Mouse (Mus musculus) hindbrain, embryonic 13.5 days (tissue): Measurements from ENCODE around the gene Olfr270. TPM values are rescaled to one million over a fixed set of nuclear protein-coding genes. Genes with fewer than 3 reads are reported as not detected.

Source experiments
- ATAC-seq: fragments of 200-750 bp; cut with Nextera tagmentation; 2 replicates; pipeline ENCODE4 v1.8.0; 2017; ENCODE audit warnings: moderate TSS enrichment; ENCODE audit not compliant: low FRiP score
- H3K27ac ChIP-seq: fragments of 300-500 bp; sonication (generic); 2 replicates; pipeline ENCODE4 v1.5.1; 2015; ENCODE audit warnings: inconsistent platforms, mild to moderate bottlenecking, moderate library complexity
- H3K27me3 ChIP-seq: fragments of 300-500 bp; sonication (generic); 2 replicates; pipeline ENCODE4 v1.6.1; 2015; ENCODE audit warnings: mild to moderate bottlenecking, inconsistent platforms
- H3K36me3 ChIP-seq: fragments of 300-500 bp; sonication (generic); 2 replicates; pipeline ENCODE4 v1.6.1; 2015; ENCODE audit warnings: mild to moderate bottlenecking, inconsistent platforms
- H3K4me1 ChIP-seq: fragments of 300-500 bp; sonication (generic); replicated peaks from 2 replicates; pipeline ENCODE4 v1.6.1; 2015; ENCODE audit warnings: inconsistent platforms
- H3K4me2 ChIP-seq: fragments of 300-500 bp; sonication (generic); 2 replicates; pipeline ENCODE4 v1.6.1; 2015; ENCODE audit warnings: inconsistent platforms, mild to moderate bottlenecking, moderate library complexity
- H3K4me3 ChIP-seq: fragments of 300-500 bp; sonication (generic); 2 replicates; pipeline ENCODE4 v1.5.1; 2015; ENCODE audit warnings: mild to moderate bottlenecking, inconsistent platforms
- H3K9ac ChIP-seq: fragments of 300-500 bp; sonication (generic); 2 replicates; pipeline ENCODE4 v1.6.1; 2015; ENCODE audit warnings: mild to moderate bottlenecking, inconsistent platforms
- H3K9me3 ChIP-seq: fragments of 300-500 bp; sonication (generic); 2 replicates; pipeline ENCODE4 v1.6.1; 2016; ENCODE audit warnings: inconsistent platforms
- WGBS: fragments of 180-500 bp; shearing (Covaris S2); methylation state at CpG from one replicate; pipeline ENCODE4 v1.1.7; 2015; 5-methylcytosine and 5-hydroxymethylcytosine counted together
- polyA plus RNA-seq: library from polyadenylated mRNA; unstranded; fragments of >200 nt; fragmentation: Nextera tagmentation; extraction: Ambion mirVana; gene quantifications from 2 replicates; pipeline ENCODE4 v1.2.1, GENCODE M21; 2015

The Olfr270 gene
- polyA plus RNA-seq, 1 experiment from 2014 or later, result not detected

DNA sequence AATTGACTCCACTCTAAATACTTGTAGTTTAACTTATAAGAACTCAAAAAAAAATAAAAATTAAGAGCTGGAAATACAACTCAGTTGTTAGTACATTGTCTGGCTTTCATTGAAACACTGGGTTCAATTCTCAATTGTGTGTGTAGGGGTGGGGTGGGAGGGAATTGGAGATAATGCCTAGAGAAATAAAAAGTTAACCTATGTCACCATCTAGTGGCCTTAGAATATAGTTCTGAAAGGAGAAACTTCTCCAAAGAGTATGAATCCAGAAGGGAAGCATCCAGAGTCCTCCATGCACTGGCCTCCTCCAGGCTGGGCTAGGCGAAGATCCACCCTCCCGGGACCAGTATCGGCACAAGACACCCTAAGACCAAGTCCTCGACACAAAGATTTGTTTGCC is 44.8 kb downstream of the Olfr270 start:
- Histone ChIP-seq H3K9ac (no peak overlapping the region), H3K4me2 (no peak overlapping the region), H3K27ac (no peak overlapping the region), H3K4me1 (peaks cover 5% of the 10 kb centered on the region), H3K36me3 (0 out of 2 replicates have a peak, but pooled peaks cover 1% of the 10 kb centered on the region), H3K9me3 (no peaks in the 10 kb centered on the region), H3K4me3 (no peak overlapping the region), H3K27me3 (no peaks in the 10 kb centered on the region)
- ATAC-seq, result no peak
- WGBS, result 77% methylated on average over 4 of the region's 4 CpGs

DNA sequence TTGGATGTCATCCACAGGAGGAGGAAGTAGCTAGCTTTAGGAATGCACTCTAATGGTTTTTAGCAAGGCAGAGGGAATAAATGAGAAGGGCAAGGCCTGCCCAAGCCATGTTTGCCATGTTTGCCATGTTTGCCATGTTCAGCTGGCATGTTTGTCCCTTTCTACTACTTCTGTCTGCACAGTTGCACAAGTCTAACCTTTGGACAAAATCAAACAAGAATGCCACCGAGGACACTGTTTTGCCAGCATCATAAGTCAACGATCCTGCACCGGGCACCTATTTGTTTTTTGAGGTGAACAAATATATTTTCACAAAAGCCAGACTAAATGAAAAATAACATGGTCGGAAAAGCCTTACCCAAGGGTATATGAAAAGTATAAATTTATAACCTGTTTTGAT is 45.5 kb downstream of the Olfr270 start:
- Histone ChIP-seq H3K9me3 (no peaks in the 10 kb centered on the region), H3K27ac (no peak overlapping the region), H3K27me3 (no peaks in the 10 kb centered on the region), H3K4me1 (peaks cover 5% of the 10 kb centered on the region), H3K9ac (no peak overlapping the region), H3K4me3 (no peak overlapping the region), H3K4me2 (no peak overlapping the region), H3K36me3 (peaks cover 8% of the 10 kb centered on the region)
- 88% methylated on average over 4 of the region's 4 CpGs for WGBS
- no peak for ATAC-seq

DNA sequence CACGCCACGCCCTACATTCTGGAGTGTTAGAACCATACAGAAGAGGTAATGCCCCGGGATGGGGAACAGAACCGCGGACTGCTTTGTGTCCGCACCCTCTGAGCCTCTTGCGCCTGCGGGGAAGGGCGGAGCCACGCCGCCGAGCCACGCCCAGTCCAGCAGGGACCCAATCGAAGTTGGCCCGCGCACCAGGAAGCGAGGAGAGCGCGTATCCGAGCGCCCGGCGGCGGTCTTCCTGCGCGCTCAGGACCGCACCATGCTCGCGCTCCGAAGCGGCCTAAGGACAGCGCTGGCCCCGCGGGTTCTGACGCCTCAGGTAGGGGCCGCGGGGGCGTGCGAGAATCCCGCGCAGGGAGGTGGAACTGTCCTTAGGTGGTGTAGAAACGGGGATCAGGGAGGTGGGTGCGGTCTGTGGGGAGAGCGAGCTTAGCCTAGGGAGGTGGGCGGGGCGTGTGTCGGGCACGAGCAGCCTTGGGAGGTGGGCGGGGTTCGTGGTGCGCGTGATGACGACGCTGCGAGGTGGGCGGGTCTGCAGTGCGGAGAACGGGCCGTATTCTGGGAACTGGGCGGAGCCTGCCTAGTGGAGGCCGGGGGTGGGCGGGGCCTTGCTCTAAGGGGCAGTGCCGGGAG is 47.5 kb downstream of the Olfr270 start, which contains the start of gene Nipsnap3b:
Gene Nipsnap3b, plus strand, starts transcription at position 149 of the 630 bp plus-strand sequence.
- Histone ChIP-seq H3K9me3 (peaks cover 8% of the 10 kb centered on the region; the same call in 1 of the 2 replicates), H3K4me3 (peak within 1 kb of the TSS; percentile 71), H3K27ac (peak within 1 kb of the TSS; percentile 92), H3K9ac (peak within 1 kb of the TSS; percentile 78), H3K4me2 (peak within 1 kb of the TSS; percentile 64), H3K27me3 (no peaks in the 10 kb centered on the region), H3K36me3 (peaks cover 25% of the 10 kb centered on the region), H3K4me1 (peaks cover 5% of the 10 kb centered on the region)
- peak; percentile 94 for ATAC-seq
- under 1% methylated on average over 63 of the region's 63 CpGs for WGBS

DNA sequence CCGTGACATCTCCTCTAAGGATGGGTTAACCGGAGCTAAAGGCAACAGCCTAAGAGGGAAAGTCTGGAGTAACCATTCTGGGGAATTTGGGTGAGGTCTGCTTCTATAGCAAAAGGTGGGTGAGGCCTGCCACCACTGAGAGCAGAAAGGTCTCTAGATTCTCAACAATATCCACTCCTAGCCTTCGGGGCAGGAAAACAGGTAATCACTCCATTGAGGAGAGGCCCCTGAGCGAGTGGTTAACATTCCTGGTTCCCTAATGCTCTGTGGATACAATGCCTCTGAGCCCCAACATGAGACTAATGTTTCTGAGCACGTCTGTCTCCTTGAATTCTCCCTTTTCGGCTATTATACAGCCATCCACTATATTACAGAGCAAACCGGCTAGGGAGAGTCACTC is 50.1 kb downstream of the Olfr270 start:
- Histone ChIP-seq H3K9ac (no peak overlapping the region), H3K4me3 (no peak overlapping the region), H3K4me1 (peaks cover 5% of the 10 kb centered on the region), H3K4me2 (no peak overlapping the region), H3K36me3 (peaks cover 42% of the 10 kb centered on the region), H3K27me3 (no peaks in the 10 kb centered on the region), H3K9me3 (peaks cover 10% of the 10 kb centered on the region; the same call in 1 of the 2 replicates), H3K27ac (no peak overlapping the region)
- no peak for ATAC-seq
- 94% methylated on average over 7 of the region's 7 CpGs for WGBS

GRCm38 (mm10) chr4:53015024-53015423 is 50.7 kb downstream of the Olfr270 start:
- Histone ChIP-seq H3K9me3 (peaks cover 10% of the 10 kb centered on the region; the same call in 1 of the 2 replicates), H3K4me3 (no peak overlapping the region), H3K27ac (no peak overlapping the region), H3K4me2 (no peak overlapping the region), H3K9ac (no peak overlapping the region), H3K36me3 (peaks cover 48% of the 10 kb centered on the region), H3K27me3 (no peaks in the 10 kb centered on the region), H3K4me1 (peaks cover 5% of the 10 kb centered on the region)
- 99% methylated on average over 3 of the region's 3 CpGs for WGBS
- ATAC-seq, result no peak

- Histone ChIP-seq H3K9ac (no peak overlapping the region), H3K4me2 (no peak overlapping the region), H3K4me1 (no peaks in the 10 kb centered on the region), H3K27ac (no peak overlapping the region), H3K27me3 (no peaks in the 10 kb centered on the region), H3K4me3 (no peak overlapping the region), H3K36me3 (peaks cover 73% of the 10 kb centered on the region), H3K9me3 (peaks cover 10% of the 10 kb centered on the region; the same call in 1 of the 2 replicates)
- no peak for ATAC-seq
- WGBS, result 96% methylated on average over 1 of the region's 1 CpGs
These were observed 54.0 kb downstream of the Olfr270 start for GRCm38 (mm10) chr4:53018392-53018791.

Other genes with a start within 250 kb of the Olfr270 start
- not detected in 2 replicates for gene Olfr275, start 149.9 kb upstream of the Olfr270 start, polyA plus RNA-seq
- gene Olfr273, start 105.3 kb upstream of the Olfr270 start, polyA plus RNA-seq, result not detected in 2 replicates
- not detected in 2 replicates for gene Olfr272, start 45.4 kb upstream of the Olfr270 start, polyA plus RNA-seq
- gene Nipsnap3a, start 24.7 kb downstream of the Olfr270 start, polyA plus RNA-seq, result not detected in 2 replicates
- gene Nipsnap3b, start 47.3 kb downstream of the Olfr270 start, polyA plus RNA-seq, result 172 and 173 TPM in 2 replicates
- gene Abca1, start 195.3 kb downstream of the Olfr270 start, polyA plus RNA-seq, result 10.0 and 10.3 TPM in 2 replicates